Mouse (Mus musculus) mesoderm, embryonic 11.5 days (tissue): ENCODE results near the gene Smyd3.
"Not testable (repeated sequence)": the region's sequence is repeated elsewhere in the genome, so short reads cannot be mapped to it uniquely, and the experiment has no call there.

Experiments used
- DNase-seq: peaks from one replicate; pipeline ENCODE4 v3.0.0-alpha.2; 2012; ENCODE audit warnings: low read depth, low spot score

Gene Smyd3

GRCm38 (mm10) chr1:179293772-179294353, 224.0 kb downstream of the Smyd3 start:
- DNase-seq = no peak

- not testable (repeated sequence) for DNase-seq
Measured at GRCm38 (mm10) chr1:179290181-179290580, 227.7 kb downstream of the Smyd3 start.

GRCm38 (mm10) chr1:179289744-179290143, 228.1 kb downstream of the Smyd3 start:
- no peak for DNase-seq

- no peak for DNase-seq
Measured at GRCm38 (mm10) chr1:179286748-179287147, 231.1 kb downstream of the Smyd3 start.

- no peak for DNase-seq
Measured at GRCm38 (mm10) chr1:179282821-179283220, 235.0 kb downstream of the Smyd3 start.

GRCm38 (mm10) chr1:179281401-179282121, 236.3 kb downstream of the Smyd3 start:
- DNase-seq = peak; percentile 12

GRCm38 (mm10) chr1:179279116-179279515, 238.7 kb downstream of the Smyd3 start:
- no peak for DNase-seq

- DNase-seq = no peak
Measured at GRCm38 (mm10) chr1:179277346-179277745, 240.5 kb downstream of the Smyd3 start.

- DNase-seq = no peak
Measured at GRCm38 (mm10) chr1:179276866-179277265, 241.0 kb downstream of the Smyd3 start.

- no peak for DNase-seq
Measured at GRCm38 (mm10) chr1:179272926-179273325, 244.9 kb downstream of the Smyd3 start.

- DNase-seq = no peak
Measured at GRCm38 (mm10) chr1:179272351-179272750, 245.5 kb downstream of the Smyd3 start.

- DNase-seq = no peak
Measured at GRCm38 (mm10) chr1:179266936-179267335, 250.9 kb downstream of the Smyd3 start.

GRCm38 (mm10) chr1:179261496-179261966, 256.3 kb downstream of the Smyd3 start:
- peak; percentile 30 for DNase-seq

GRCm38 (mm10) chr1:179255826-179256512, 261.9 kb downstream of the Smyd3 start:
- DNase-seq = no peak

- peak; percentile 71 for DNase-seq
Measured at GRCm38 (mm10) chr1:179254531-179254930, 263.3 kb downstream of the Smyd3 start.

- no peak for DNase-seq
Measured at GRCm38 (mm10) chr1:179252611-179253010, 265.2 kb downstream of the Smyd3 start.

GRCm38 (mm10) chr1:179250388-179250787, 267.5 kb downstream of the Smyd3 start:
- DNase-seq = no peak

GRCm38 (mm10) chr1:179243554-179243953, 274.3 kb downstream of the Smyd3 start:
- DNase-seq = no peak

- DNase-seq = peak; percentile 38
Measured at GRCm38 (mm10) chr1:179240663-179241279, 277.1 kb downstream of the Smyd3 start.

GRCm38 (mm10) chr1:179238639-179239038, 279.2 kb downstream of the Smyd3 start:
- no peak for DNase-seq

GRCm38 (mm10) chr1:179237989-179238388, 279.9 kb downstream of the Smyd3 start:
- DNase-seq = no peak

- DNase-seq = no peak
Measured at GRCm38 (mm10) chr1:179236217-179236840, 281.5 kb downstream of the Smyd3 start.
